Mouse (Mus musculus) limb, embryonic 15.5 days (tissue): ENCODE measurements at regions not wholly inside any gene's neighbourhood (a gene's known extent, or its start where the extent isn't known, plus 50 kb on each side); places are given as distances from the start of the nearest gene placed in this dataset.

Source experiments
- ATAC-seq: fragments of 200-750 bp; cut with Nextera tagmentation; 2 replicates; pipeline ENCODE4 v1.8.0; 2017; ENCODE audit warnings: low read depth, moderate TSS enrichment; ENCODE audit not compliant: insufficient number of reproducible peaks, low FRiP score, low TSS enrichment
- H3K27ac ChIP-seq: fragments of 300-500 bp; sonication (generic); 2 replicates; pipeline ENCODE4 v1.5.1; 2015; ENCODE audit warnings: moderate library complexity, mild to moderate bottlenecking, inconsistent platforms
- H3K27me3 ChIP-seq: fragments of 300-500 bp; sonication (generic); 2 replicates; pipeline ENCODE4 v1.6.1; 2015; ENCODE audit warnings: inconsistent platforms
- H3K36me3 ChIP-seq: fragments of 300-500 bp; sonication (generic); 2 replicates; pipeline ENCODE4 v1.6.1; 2015; ENCODE audit warnings: inconsistent platforms
- H3K4me1 ChIP-seq: fragments of 300-500 bp; sonication (generic); 2 replicates; pipeline ENCODE4 v1.6.1; 2015; ENCODE audit warnings: inconsistent platforms
- H3K4me2 ChIP-seq: fragments of 300-500 bp; sonication (generic); 2 replicates; pipeline ENCODE4 v1.6.1; 2015; ENCODE audit warnings: mild to moderate bottlenecking, inconsistent platforms
- H3K4me3 ChIP-seq: fragments of 300-500 bp; sonication (generic); 2 replicates; pipeline ENCODE4 v1.5.1; 2015; ENCODE audit warnings: mild to moderate bottlenecking, inconsistent platforms
- H3K9ac ChIP-seq: fragments of 300-500 bp; sonication (generic); 2 replicates; pipeline ENCODE4 v1.6.1; 2015; ENCODE audit warnings: inconsistent platforms
- H3K9me3 ChIP-seq: fragments of 300-500 bp; sonication (generic); 2 replicates; pipeline ENCODE4 v1.6.1; 2016; ENCODE audit warnings: inconsistent platforms
- WGBS: fragments of 180-500 bp; shearing (Covaris S2); methylation state at CpG from one replicate; pipeline ENCODE4 v1.1.7; 2015; 5-methylcytosine and 5-hydroxymethylcytosine counted together

- WGBS: 26% methylated on average over 1 of the region's 1 CpGs
- H3K9me3 ChIP-seq: no peaks in the 10 kb centered on the region
- H3K36me3 ChIP-seq: no peaks in the 10 kb centered on the region
- no peak for ATAC-seq
- no peak overlapping the region for H3K4me2 ChIP-seq
- H3K27ac ChIP-seq: no peak overlapping the region
- H3K27me3 ChIP-seq: no peaks in the 10 kb centered on the region
- no peaks in the 10 kb centered on the region for H3K4me1 ChIP-seq
- H3K4me3 ChIP-seq: no peak overlapping the region
- H3K9ac ChIP-seq: no peak overlapping the region
Observed at GRCm38 (mm10) chr3:21296581-21297110, 779.8 kb upstream of the Tbl1xr1 start.

DNA sequence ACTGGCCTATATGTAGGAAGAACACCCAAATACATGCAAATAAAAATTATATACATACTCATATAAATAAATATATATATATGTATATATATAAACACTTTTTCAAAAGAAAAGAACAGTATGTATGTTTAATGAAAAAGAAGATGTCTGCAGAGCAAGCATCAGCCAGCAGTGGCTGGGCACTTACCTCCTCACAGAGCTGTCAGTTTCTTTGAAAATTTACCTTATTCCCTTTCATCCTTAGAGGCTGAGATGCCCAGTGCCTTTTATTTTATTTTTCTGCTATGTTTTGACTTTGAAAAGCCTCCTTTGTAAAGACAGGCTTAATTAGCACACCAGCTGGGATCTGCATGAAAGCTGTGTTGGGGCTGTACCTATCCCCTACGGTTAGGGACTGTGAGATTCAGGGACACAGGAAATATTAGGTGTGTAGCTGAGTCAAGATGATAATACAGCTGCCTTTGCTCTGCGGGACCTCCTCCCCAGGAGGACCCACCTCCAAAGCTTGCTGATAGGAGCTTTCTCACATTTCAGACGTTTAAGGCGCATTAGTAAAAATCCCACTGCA, 751.0 kb upstream of the Tbl1xr1 start:
- no peaks in the 10 kb centered on the region for H3K4me1 ChIP-seq
- ATAC-seq: no peak
- H3K27ac ChIP-seq: no peak overlapping the region
- no peaks in the 10 kb centered on the region for H3K9me3 ChIP-seq
- no peak overlapping the region for H3K9ac ChIP-seq
- 62% methylated on average over 4 of the region's 4 CpGs for WGBS
- H3K27me3 ChIP-seq: no peaks in the 10 kb centered on the region
- H3K36me3 ChIP-seq: no peaks in the 10 kb centered on the region
- H3K4me3 ChIP-seq: no peak overlapping the region
- H3K4me2 ChIP-seq: no peak overlapping the region

DNA sequence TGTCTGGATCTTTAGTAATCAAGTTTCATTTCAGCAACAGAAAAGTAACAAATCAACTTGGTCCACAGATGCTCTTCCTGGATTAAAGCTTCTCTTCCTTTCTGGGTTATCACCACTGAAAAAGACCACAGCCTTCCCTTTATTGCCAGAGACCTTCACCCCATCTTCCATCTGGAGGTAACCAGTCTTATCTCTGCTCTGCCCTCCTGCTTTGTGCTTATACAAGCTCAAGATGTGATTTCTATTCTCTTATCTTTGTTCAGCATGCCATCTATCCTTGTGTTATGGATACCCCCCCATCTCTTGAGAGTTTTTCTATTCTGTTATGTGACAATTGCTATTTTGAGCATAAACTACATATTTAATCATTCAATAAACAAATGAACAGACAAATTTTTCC, 734.5 kb upstream of the Tbl1xr1 start:
- no peaks in the 10 kb centered on the region for H3K36me3 ChIP-seq
- no peak overlapping the region for H3K27ac ChIP-seq
- H3K9me3 ChIP-seq: no peaks in the 10 kb centered on the region
- H3K4me3 ChIP-seq: no peak overlapping the region
- H3K27me3 ChIP-seq: no peaks in the 10 kb centered on the region
- no peak for ATAC-seq
- no peaks in the 10 kb centered on the region for H3K4me1 ChIP-seq
- no peak overlapping the region for H3K4me2 ChIP-seq
- H3K9ac ChIP-seq: no peak overlapping the region

- H3K27me3 ChIP-seq: no peaks in the 10 kb centered on the region
- no peak overlapping the region for H3K4me2 ChIP-seq
- H3K4me3 ChIP-seq: no peak overlapping the region
- 64% methylated on average over 1 of the region's 1 CpGs for WGBS
- H3K4me1 ChIP-seq: no peaks in the 10 kb centered on the region
- H3K27ac ChIP-seq: no peak overlapping the region
- no peak overlapping the region for H3K9ac ChIP-seq
- ATAC-seq: no peak
- H3K9me3 ChIP-seq: no peaks in the 10 kb centered on the region
- H3K36me3 ChIP-seq: no peaks in the 10 kb centered on the region
Observed at GRCm38 (mm10) chr3:21343095-21343494, 733.4 kb upstream of the Tbl1xr1 start.

DNA sequence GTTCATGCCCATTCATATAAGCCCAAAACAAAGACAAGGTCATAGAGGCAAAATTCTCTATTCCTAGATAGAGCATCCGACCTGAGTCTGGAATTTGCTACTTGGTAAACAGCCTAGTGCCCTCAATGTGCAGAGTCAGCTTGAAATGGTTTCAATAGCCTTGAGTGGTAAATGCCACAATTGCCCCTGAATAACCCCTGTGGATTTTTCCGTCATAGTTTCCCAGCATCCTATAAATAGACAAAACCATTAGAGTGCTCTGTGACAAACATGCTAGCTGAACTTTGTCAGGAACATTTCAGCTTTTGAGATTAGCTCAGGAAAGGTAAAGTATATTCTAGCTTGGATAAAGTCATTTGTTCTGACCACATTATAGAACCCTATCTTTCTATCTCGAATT, 727.0 kb upstream of the Tbl1xr1 start:
- Histone ChIP-seq H3K4me2 (no peak overlapping the region), H3K4me1 (no peaks in the 10 kb centered on the region), H3K9ac (no peak overlapping the region), H3K4me3 (no peak overlapping the region), H3K27me3 (no peaks in the 10 kb centered on the region), H3K9me3 (no peaks in the 10 kb centered on the region), H3K27ac (no peak overlapping the region), H3K36me3 (no peaks in the 10 kb centered on the region)
- WGBS: 77% methylated on average over 3 of the region's 3 CpGs
- no peak for ATAC-seq

DNA sequence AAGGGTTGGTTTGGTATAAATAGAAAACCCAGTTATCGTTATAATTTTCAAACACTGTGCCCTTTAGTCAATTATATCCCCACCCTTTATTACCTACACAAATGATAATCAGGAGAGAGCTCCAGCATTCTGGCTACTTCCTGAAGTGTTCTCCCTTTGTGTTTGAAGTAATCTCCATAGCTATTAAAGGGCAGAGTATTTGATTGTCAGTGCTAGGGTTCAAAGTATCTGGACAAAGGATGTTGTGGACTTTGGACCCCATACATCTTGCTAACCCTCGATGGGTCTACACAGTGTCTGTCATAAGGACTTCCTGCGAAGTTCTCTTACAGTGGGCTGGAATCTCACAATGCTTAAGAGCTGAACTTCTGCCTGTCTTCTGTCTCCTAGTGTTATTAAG, 720.3 kb upstream of the Tbl1xr1 start:
- no peaks in the 10 kb centered on the region for H3K36me3 ChIP-seq
- ATAC-seq: no peak
- H3K4me2 ChIP-seq: no peak overlapping the region
- no peak overlapping the region for H3K27ac ChIP-seq
- H3K4me3 ChIP-seq: no peak overlapping the region
- no peaks in the 10 kb centered on the region for H3K4me1 ChIP-seq
- no peaks in the 10 kb centered on the region for H3K27me3 ChIP-seq
- H3K9ac ChIP-seq: no peak overlapping the region
- no peaks in the 10 kb centered on the region for H3K9me3 ChIP-seq
- WGBS: 84% methylated on average over 3 of the region's 3 CpGs

GRCm38 (mm10) chr3:21356831-21357712, 719.4 kb upstream of the Tbl1xr1 start:
- no peak overlapping the region for H3K27ac ChIP-seq
- H3K27me3 ChIP-seq: no peaks in the 10 kb centered on the region
- no peaks in the 10 kb centered on the region for H3K9me3 ChIP-seq
- 62% methylated on average over 6 of the region's 6 CpGs for WGBS
- no peak overlapping the region for H3K4me3 ChIP-seq
- no peaks in the 10 kb centered on the region for H3K4me1 ChIP-seq
- H3K4me2 ChIP-seq: no peak overlapping the region
- no peak for ATAC-seq
- H3K9ac ChIP-seq: no peak overlapping the region
- H3K36me3 ChIP-seq: no peaks in the 10 kb centered on the region

DNA sequence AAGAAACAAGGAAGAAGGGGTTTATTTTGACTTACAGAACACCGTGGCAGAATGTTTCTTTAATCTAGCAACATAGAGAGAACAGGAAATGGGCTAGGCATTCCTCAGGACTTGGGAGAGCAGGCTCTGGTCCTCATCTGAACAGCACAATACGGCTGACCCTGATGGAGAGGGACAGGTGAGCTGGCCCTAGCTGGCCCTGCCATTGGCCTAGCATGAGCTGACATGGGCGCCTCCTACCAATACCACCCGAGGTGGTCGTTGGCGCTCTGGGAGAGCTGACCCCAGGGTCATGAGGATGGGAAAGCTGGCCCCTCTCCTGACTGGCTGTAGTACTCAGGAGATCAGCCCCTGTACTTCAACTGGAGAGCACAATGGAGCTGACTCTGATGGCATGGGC, 718.4 kb upstream of the Tbl1xr1 start:
- Histone ChIP-seq H3K9me3 (no peaks in the 10 kb centered on the region), H3K9ac (no peak overlapping the region), H3K4me3 (no peak overlapping the region), H3K27ac (no peak overlapping the region), H3K4me1 (no peaks in the 10 kb centered on the region), H3K4me2 (no peak overlapping the region), H3K27me3 (no peaks in the 10 kb centered on the region), H3K36me3 (no peaks in the 10 kb centered on the region)
- 83% methylated on average over 6 of the region's 6 CpGs for WGBS
- no peak for ATAC-seq

- Histone ChIP-seq H3K9me3 (no peaks in the 10 kb centered on the region), H3K4me2 (no peak overlapping the region), H3K27me3 (no peaks in the 10 kb centered on the region), H3K36me3 (no peaks in the 10 kb centered on the region), H3K4me3 (no peak overlapping the region), H3K27ac (no peak overlapping the region), H3K9ac (no peak overlapping the region), H3K4me1 (no peaks in the 10 kb centered on the region)
- ATAC-seq: no peak
- WGBS: 93% methylated on average over 3 of the region's 3 CpGs
Observed at GRCm38 (mm10) chr3:21361069-21361468, 715.4 kb upstream of the Tbl1xr1 start.

DNA sequence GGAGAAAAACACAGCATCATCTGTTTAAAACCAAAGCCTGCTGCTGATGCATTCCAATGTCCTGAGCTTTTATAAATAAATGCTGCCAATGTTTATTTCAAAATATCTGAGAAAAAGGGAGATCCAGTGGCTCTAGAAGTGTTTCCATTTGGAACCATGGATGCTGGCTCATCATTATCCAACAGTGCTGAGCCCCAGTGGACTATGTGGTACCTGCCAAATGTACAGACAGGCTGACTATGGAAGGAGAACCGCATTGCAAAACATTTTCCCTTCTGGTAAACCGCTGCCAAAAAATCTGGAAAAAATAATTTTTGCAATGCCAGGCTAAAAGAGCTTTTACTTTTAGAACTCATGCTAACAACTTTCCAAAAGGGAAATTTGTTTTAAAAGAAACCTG, 696.6 kb upstream of the Tbl1xr1 start:
- Histone ChIP-seq H3K4me1 (0 out of 2 replicates have a peak, but pooled peaks cover 3% of the 10 kb centered on the region), H3K27me3 (no peaks in the 10 kb centered on the region), H3K9ac (no peak overlapping the region), H3K4me2 (no peak overlapping the region), H3K27ac (peak overlapping the region; percentile 80; the same call in 1 of the 2 replicates), H3K36me3 (no peaks in the 10 kb centered on the region), H3K9me3 (no peaks in the 10 kb centered on the region), H3K4me3 (no peak overlapping the region)
- ATAC-seq: no peak
- WGBS: 53% methylated on average over 2 of the region's 2 CpGs

- Histone ChIP-seq H3K4me2 (no peak overlapping the region), H3K27ac (no peak overlapping the region), H3K4me3 (no peak overlapping the region), H3K36me3 (no peaks in the 10 kb centered on the region), H3K4me1 (0 out of 2 replicates have a peak, but pooled peaks cover 3% of the 10 kb centered on the region), H3K9ac (no peak overlapping the region), H3K27me3 (no peaks in the 10 kb centered on the region), H3K9me3 (no peaks in the 10 kb centered on the region)
- no peak for ATAC-seq
- whole genome bisulfite sequencing: 73% methylated on average over 3 of the region's 3 CpGs
Observed at GRCm38 (mm10) chr3:21381072-21381471, 695.4 kb upstream of the Tbl1xr1 start.

- no peaks in the 10 kb centered on the region for H3K27me3 ChIP-seq
- H3K9me3 ChIP-seq: no peaks in the 10 kb centered on the region
- no peak overlapping the region for H3K27ac ChIP-seq
- H3K36me3 ChIP-seq: no peaks in the 10 kb centered on the region
- no peak overlapping the region for H3K4me2 ChIP-seq
- no peak overlapping the region for H3K4me3 ChIP-seq
- ATAC-seq: no peak
- no peaks in the 10 kb centered on the region for H3K4me1 ChIP-seq
- WGBS: 73% methylated on average over 2 of the region's 2 CpGs
- H3K9ac ChIP-seq: no peak overlapping the region
Observed at GRCm38 (mm10) chr3:21403551-21403950, 672.9 kb upstream of the Tbl1xr1 start.
